Mouse (Mus musculus): ENCODE data around the gene Gsdma3. TPM values are rescaled to one million over a fixed set of nuclear protein-coding genes. Genes with fewer than 3 reads are reported as not detected.
"Not testable (repeated sequence)": the region's sequence is repeated elsewhere in the genome, so short reads cannot be mapped to it uniquely, and the experiment has no call there.

Gene Gsdma3
- polyA plus RNA-seq, 1 experiment from 2014 or later, result not detected

DNA sequence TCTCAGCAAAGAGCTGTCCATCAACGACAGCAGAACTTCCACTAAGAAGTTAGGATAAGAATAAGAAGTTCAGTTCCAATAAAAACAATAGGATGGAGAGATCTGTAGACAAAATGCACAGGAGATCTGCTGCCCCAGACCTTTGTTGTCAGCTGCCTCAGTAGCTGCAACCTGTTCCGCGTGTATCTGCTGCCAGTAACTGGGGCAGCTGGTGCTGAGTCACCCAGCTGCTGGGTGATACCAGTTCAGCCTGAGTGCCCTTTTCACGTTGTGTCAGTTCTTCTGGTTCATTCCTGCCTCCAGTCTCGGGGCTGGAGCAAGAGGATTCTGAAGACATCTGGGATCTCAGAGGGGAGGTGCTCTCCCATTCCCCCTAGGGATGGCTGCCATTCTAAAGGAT is 45.7 kb downstream of the Gsdma3 start:
- 49% methylated on average over 5 of the region's 5 CpGs for WGBS
- Histone ChIP-seq H3K27ac (ENCODE audit: low read depth, low read length) (no peak overlapping the region), H3K4me2 (replicated peaks; ENCODE audit: low read depth) (no peak overlapping the region), H3K4me1 (replicated peaks; ENCODE audit: control insufficient read depth, insufficient read depth, low read length) (no peaks in the 10 kb centered on the region), H3K9ac (ENCODE audit: low read depth, low read length) (no peak overlapping the region), H3K27me3 (replicated peaks; ENCODE audit: control insufficient read depth, insufficient read depth, low read length) (0 out of 2 replicates have a peak, but pooled peaks cover 3% of the 10 kb centered on the region), H3K36me3 (ENCODE audit: control insufficient read depth, insufficient read depth) (no peaks in the 10 kb centered on the region), H3K9me3 (ENCODE audit: control insufficient read depth) (no peaks in the 10 kb centered on the region), H3K4me3 (ENCODE audit: low read depth, low read length) (no peak overlapping the region)
- no peak for TF ChIP-seq CTCF (IDR thresholded peaks at IDR 0.05; ENCODE audit: low read depth)
- no peak for ATAC-seq

DNA sequence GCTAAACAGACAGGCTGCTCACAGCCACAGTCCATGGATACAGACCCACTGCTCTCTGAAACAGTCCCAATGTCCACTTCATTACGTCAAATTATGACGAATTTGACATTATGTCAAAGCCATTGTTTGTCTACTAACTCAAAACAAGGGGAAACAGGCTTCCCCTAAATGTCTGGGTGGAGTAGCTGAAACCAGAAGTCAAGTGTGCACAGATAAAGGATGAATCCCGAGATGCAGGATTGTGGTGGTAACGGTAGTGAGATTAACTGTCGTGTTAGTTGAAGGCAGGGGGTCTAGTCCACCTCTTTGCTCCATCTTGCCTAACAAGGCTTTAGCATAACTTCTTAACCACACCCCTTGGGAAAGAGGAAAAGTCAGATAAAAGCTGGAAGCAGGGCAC is 46.3 kb downstream of the Gsdma3 start:
- 0 out of 2 replicates have a peak, but pooled peaks cover 1% of the 10 kb centered on the region for H3K27me3 ChIP-seq (replicated peaks; ENCODE audit: control insufficient read depth, insufficient read depth, low read length)
- ATAC-seq, result no peak
- H3K36me3 ChIP-seq (ENCODE audit: control insufficient read depth, insufficient read depth), result no peaks in the 10 kb centered on the region
- H3K4me1 ChIP-seq (replicated peaks; ENCODE audit: control insufficient read depth, insufficient read depth, low read length), result no peaks in the 10 kb centered on the region
- H3K9ac ChIP-seq (ENCODE audit: low read depth, low read length), result no peak overlapping the region
- TF ChIP-seq CTCF (IDR thresholded peaks at IDR 0.05; ENCODE audit: low read depth), result no peak
- no peak overlapping the region for H3K27ac ChIP-seq (ENCODE audit: low read depth, low read length)
- 69% methylated on average over 5 of the region's 5 CpGs for WGBS
- no peak overlapping the region for H3K4me2 ChIP-seq (replicated peaks; ENCODE audit: low read depth)
- no peak overlapping the region for H3K4me3 ChIP-seq (ENCODE audit: low read depth, low read length)
- no peaks in the 10 kb centered on the region for H3K9me3 ChIP-seq (ENCODE audit: control insufficient read depth)

DNA sequence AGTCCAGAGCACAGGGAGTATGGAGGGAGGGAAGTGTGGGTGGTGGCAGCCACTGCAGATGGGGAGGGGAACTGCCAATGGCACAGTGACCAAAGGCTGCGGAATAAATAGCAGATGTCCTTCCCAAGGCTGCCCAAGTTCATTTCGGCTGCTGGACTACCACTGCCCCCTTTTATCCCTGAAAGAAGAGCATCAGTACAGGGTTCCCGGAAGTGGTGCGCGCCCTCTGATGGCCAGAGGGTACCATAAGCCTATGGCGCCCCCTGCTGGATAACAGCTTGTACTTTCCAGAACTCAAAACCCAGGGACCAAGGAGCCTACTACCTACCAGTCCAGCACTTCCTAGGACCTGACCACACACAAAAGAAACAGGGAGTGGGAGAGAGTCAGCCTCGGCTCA is 47.0 kb downstream of the Gsdma3 start:
- not testable (repeated sequence) for H3K27me3 ChIP-seq (replicated peaks; ENCODE audit: control insufficient read depth, insufficient read depth, low read length); H3K36me3 ChIP-seq (ENCODE audit: control insufficient read depth, insufficient read depth); H3K4me1 ChIP-seq (replicated peaks; ENCODE audit: control insufficient read depth, insufficient read depth, low read length); H3K9ac ChIP-seq (ENCODE audit: low read depth, low read length); H3K4me3 ChIP-seq (ENCODE audit: low read depth, low read length); H3K27ac ChIP-seq (ENCODE audit: low read depth, low read length); H3K4me2 ChIP-seq (replicated peaks; ENCODE audit: low read depth); H3K9me3 ChIP-seq (ENCODE audit: control insufficient read depth)
- peak; percentile 76 for TF ChIP-seq CTCF (IDR thresholded peaks at IDR 0.05; ENCODE audit: low read depth)
- ATAC-seq, result peak; percentile 39; the same call in 1 of the 2 replicates
- WGBS, result 4% methylated on average over 6 of the region's 7 CpGs

- WGBS, result 38% methylated on average over 7 of the region's 7 CpGs
These were observed 49.7 kb downstream of the Gsdma3 start for GRCm38 (mm10) chr11:98675829-98676363.

GRCm38 (mm10) chr11:98680023-98680422 is 53.9 kb downstream of the Gsdma3 start:
- 82% methylated on average over 1 of the region's 1 CpGs for WGBS
- Histone ChIP-seq H3K4me2 (replicated peaks; ENCODE audit: low read depth) (no peak overlapping the region), H3K36me3 (ENCODE audit: control insufficient read depth, insufficient read depth) (no peaks in the 10 kb centered on the region), H3K9ac (ENCODE audit: low read depth, low read length) (no peak overlapping the region), H3K4me3 (ENCODE audit: low read depth, low read length) (no peak overlapping the region), H3K27me3 (replicated peaks; ENCODE audit: control insufficient read depth, insufficient read depth, low read length) (no peaks in the 10 kb centered on the region), H3K9me3 (ENCODE audit: control insufficient read depth) (no peaks in the 10 kb centered on the region), H3K27ac (ENCODE audit: low read depth, low read length) (no peak overlapping the region), H3K4me1 (replicated peaks; ENCODE audit: control insufficient read depth, insufficient read depth, low read length) (no peaks in the 10 kb centered on the region)
- TF ChIP-seq CTCF (IDR thresholded peaks at IDR 0.05; ENCODE audit: low read depth), result peak; percentile 55
- ATAC-seq, result no peak

More at GRCm38 (mm10) chr11:98675829-98676363, 49.7 kb downstream of the Gsdma3 start:
- Histone ChIP-seq H3K9me3 (ENCODE audit: control insufficient read depth) (no peaks in the 10 kb centered on the region), H3K27ac (ENCODE audit: low read depth, low read length) (no peak overlapping the region), H3K9ac (ENCODE audit: low read depth, low read length) (no peak overlapping the region), H3K4me1 (replicated peaks; ENCODE audit: control insufficient read depth, insufficient read depth, low read length) (no peaks in the 10 kb centered on the region), H3K4me3 (ENCODE audit: low read depth, low read length) (no peak overlapping the region), H3K4me2 (replicated peaks; ENCODE audit: low read depth) (no peak overlapping the region), H3K36me3 (ENCODE audit: control insufficient read depth, insufficient read depth) (no peaks in the 10 kb centered on the region), H3K27me3 (replicated peaks; ENCODE audit: control insufficient read depth, insufficient read depth, low read length) (no peaks in the 10 kb centered on the region)
- ATAC-seq, result no peak
- TF ChIP-seq CTCF (IDR thresholded peaks at IDR 0.05; ENCODE audit: low read depth), result no peak

- WGBS, result 85% methylated on average over 4 of the region's 4 CpGs
These were observed 54.4 kb downstream of the Gsdma3 start for GRCm38 (mm10) chr11:98680595-98680994.

GRCm38 (mm10) chr11:98681186-98681585 is 55.0 kb downstream of the Gsdma3 start:
- Histone ChIP-seq H3K4me3 (ENCODE audit: low read depth, low read length) (no peak overlapping the region), H3K27me3 (replicated peaks; ENCODE audit: control insufficient read depth, insufficient read depth, low read length) (no peaks in the 10 kb centered on the region), H3K9me3 (ENCODE audit: control insufficient read depth) (no peaks in the 10 kb centered on the region), H3K4me2 (replicated peaks; ENCODE audit: low read depth) (no peak overlapping the region; the same call in 1 of the 2 replicates), H3K9ac (ENCODE audit: low read depth, low read length) (no peak overlapping the region), H3K36me3 (ENCODE audit: control insufficient read depth, insufficient read depth) (peaks cover 11% of the 10 kb centered on the region), H3K27ac (ENCODE audit: low read depth, low read length) (no peak overlapping the region), H3K4me1 (replicated peaks; ENCODE audit: control insufficient read depth, insufficient read depth, low read length) (no peaks in the 10 kb centered on the region)
- no peak for TF ChIP-seq CTCF (IDR thresholded peaks at IDR 0.05; ENCODE audit: low read depth)
- no peak for ATAC-seq
- WGBS, result 76% methylated on average over 4 of the region's 4 CpGs

More at GRCm38 (mm10) chr11:98680595-98680994, 54.4 kb downstream of the Gsdma3 start:
- not testable (repeated sequence) for H3K27me3 ChIP-seq (replicated peaks; ENCODE audit: control insufficient read depth, insufficient read depth, low read length); H3K9me3 ChIP-seq (ENCODE audit: control insufficient read depth); H3K36me3 ChIP-seq (ENCODE audit: control insufficient read depth, insufficient read depth); ATAC-seq; H3K27ac ChIP-seq (ENCODE audit: low read depth, low read length); H3K9ac ChIP-seq (ENCODE audit: low read depth, low read length); H3K4me2 ChIP-seq (replicated peaks; ENCODE audit: low read depth); H3K4me1 ChIP-seq (replicated peaks; ENCODE audit: control insufficient read depth, insufficient read depth, low read length); H3K4me3 ChIP-seq (ENCODE audit: low read depth, low read length)

Data from intestine, postnatal 0 days (tissue).